Mouse (Mus musculus) forebrain, embryonic 10.5 days (tissue): ENCODE results near the gene Btg2. TPM values are rescaled to one million over a fixed set of nuclear protein-coding genes. Genes with fewer than 3 reads are reported as not detected.

Source experiments
- DNase-seq: peaks from one replicate; pipeline ENCODE4 v3.0.0-alpha.2; 2017; ENCODE audit warnings: low spot score; ENCODE audit errors: extremely low spot score
- H3K27ac ChIP-seq: fragments of 300-500 bp; sonication (generic); 2 replicates; pipeline ENCODE4 v1.5.1; 2016; ENCODE audit warnings: mild to moderate bottlenecking
- H3K27me3 ChIP-seq: fragments of 300-500 bp; sonication (generic); 2 replicates; pipeline ENCODE4 v1.6.1; 2016; ENCODE audit warnings: mild to moderate bottlenecking; ENCODE audit not compliant: poor library complexity, severe bottlenecking
- H3K36me3 ChIP-seq: fragments of 300-500 bp; sonication (generic); replicated peaks from 2 replicates; pipeline ENCODE4 v1.6.1; 2016; ENCODE audit warnings: mild to moderate bottlenecking, moderate library complexity
- H3K4me1 ChIP-seq: fragments of 300-500 bp; sonication (generic); 2 replicates; pipeline ENCODE4 v1.6.1; 2016
- H3K4me3 ChIP-seq: fragments of 300-500 bp; sonication (generic); 2 replicates; pipeline ENCODE4 v1.5.1; 2016; ENCODE audit warnings: mild to moderate bottlenecking, moderate library complexity
- H3K9me3 ChIP-seq: fragments of 300-500 bp; sonication (generic); 2 replicates; pipeline ENCODE4 v1.6.1; 2016; ENCODE audit warnings: mild to moderate bottlenecking, moderate library complexity
- WGBS: fragments of 180-500 bp; shearing (Covaris S2); methylation state at CpG from one replicate; pipeline ENCODE4 v1.1.7; 2016; 5-methylcytosine and 5-hydroxymethylcytosine counted together
- polyA plus RNA-seq: library from polyadenylated mRNA; unstranded; fragments of >200 nt; fragmentation: Nextera tagmentation; extraction: Ambion mirVana; gene quantifications from 2 replicates; pipeline ENCODE4 v1.2.1, GENCODE M21; 2016

The Btg2 gene
- polyA plus RNA-seq, 1 experiment from 2014 or later: 68.6 TPM

DNA sequence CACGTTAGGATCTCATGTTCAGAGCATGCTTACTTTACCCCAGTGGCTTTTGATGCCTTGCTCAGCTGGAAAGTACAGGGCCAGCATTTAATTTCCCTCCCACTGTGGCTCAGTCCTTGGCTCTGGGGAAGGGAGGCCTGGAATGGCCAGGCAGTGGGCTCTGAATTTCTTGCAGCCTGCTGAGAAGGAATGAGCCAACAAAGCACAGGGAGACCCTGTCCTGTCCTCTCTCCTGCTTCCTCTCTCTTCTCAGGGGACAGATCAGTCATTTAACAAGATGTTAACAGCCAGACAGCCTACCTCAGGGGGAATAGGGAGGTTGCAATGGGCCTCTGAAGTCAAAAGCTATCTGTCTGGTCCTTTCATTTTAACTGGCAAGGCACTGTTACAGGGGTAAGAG lies 36.6 kb downstream of the Btg2 start:
- no peak overlapping the region for H3K4me3 ChIP-seq
- peaks cover 14% of the 10 kb centered on the region for H3K27me3 ChIP-seq
- H3K27ac ChIP-seq: no peak overlapping the region
- peaks cover 34% of the 10 kb centered on the region for H3K4me1 ChIP-seq
- no peaks in the 10 kb centered on the region for H3K9me3 ChIP-seq
- H3K36me3 ChIP-seq: no peaks in the 10 kb centered on the region
- DNase-seq: no peak
- WGBS: 10% methylated on average over 1 of the region's 1 CpGs

DNA sequence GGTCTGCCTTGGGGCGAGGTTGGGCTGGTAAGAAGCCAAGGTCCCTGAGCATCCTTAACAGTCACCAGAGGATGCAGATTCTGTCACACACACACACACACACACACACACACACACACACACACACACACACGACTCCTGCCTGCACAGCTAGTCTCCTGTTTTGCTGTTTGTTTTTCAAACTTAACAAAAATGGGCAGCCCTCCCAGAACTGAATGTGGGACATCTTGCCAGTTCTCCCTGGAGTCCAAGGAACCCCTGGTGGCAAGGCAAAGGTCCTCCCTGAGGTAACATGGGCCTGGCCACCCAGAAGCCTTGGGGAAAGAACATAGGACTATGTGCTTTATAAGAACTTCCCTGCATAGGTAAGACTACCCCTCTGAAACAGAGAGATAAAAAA lies 37.0 kb downstream of the Btg2 start:
- Histone ChIP-seq H3K27ac (no peak overlapping the region), H3K4me1 (peaks cover 38% of the 10 kb centered on the region), H3K9me3 (no peaks in the 10 kb centered on the region), H3K27me3 (peaks cover 10% of the 10 kb centered on the region), H3K4me3 (no peak overlapping the region), H3K36me3 (no peaks in the 10 kb centered on the region)
- WGBS: 69% methylated on average over 2 of the region's 2 CpGs
- no peak for DNase-seq

DNA sequence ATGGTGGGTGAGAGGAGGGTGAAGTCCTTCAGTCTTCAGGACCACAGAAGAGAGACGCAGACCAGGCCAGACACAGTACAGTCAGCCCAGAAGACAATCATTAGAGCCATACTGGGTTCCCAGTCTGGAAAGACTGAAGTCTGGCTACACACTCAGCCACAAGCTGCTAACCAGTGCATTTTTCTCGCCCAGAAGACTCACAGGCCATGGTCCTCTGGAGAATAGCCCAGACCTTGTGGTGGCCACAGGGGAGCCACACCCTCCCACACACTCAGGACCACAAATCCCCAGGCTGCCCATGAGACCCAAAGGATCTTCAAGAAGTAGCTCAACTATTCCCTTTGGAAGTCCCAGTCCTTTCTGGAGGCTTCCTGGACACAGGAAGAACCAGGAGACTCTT lies 39.6 kb downstream of the Btg2 start:
- H3K4me3 ChIP-seq: no peak overlapping the region

DNA sequence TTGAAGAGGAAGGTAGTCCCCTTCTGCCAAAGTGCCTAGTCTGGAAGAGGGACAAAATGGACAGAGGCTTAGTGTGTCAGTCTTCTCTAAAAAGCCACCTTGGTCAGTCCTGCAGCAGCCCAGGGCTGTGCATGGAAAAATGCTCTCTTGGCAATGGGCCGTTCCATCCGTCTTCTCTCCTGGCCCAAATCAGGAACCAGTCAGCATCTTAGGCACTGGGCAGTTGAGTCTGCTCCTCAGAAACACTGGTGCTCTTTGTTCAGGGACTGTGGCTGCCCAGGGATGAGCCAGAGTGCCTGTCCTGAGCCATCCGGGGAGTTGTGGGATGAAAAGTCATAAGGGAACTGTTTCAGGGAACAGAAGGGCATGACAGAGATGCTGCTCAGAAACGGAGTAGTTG lies 40.6 kb downstream of the Btg2 start:
- Histone ChIP-seq H3K9me3 (no peaks in the 10 kb centered on the region), H3K36me3 (no peaks in the 10 kb centered on the region), H3K4me3 (no peak overlapping the region), H3K4me1 (peaks cover 21% of the 10 kb centered on the region), H3K27me3 (peaks cover 3% of the 10 kb centered on the region; the same call in 1 of the 2 replicates), H3K27ac (no peak overlapping the region)
- WGBS: 79% methylated on average over 4 of the region's 4 CpGs
- no peak for DNase-seq

More for the DNA sequence above, 39.6 kb downstream of the Btg2 start:
- Histone ChIP-seq H3K36me3 (no peaks in the 10 kb centered on the region), H3K4me1 (peaks cover 25% of the 10 kb centered on the region), H3K27me3 (peaks cover 3% of the 10 kb centered on the region), H3K27ac (no peak overlapping the region), H3K9me3 (no peaks in the 10 kb centered on the region)
- no peak for DNase-seq
- 85% methylated on average over 2 of the region's 2 CpGs for WGBS

DNA sequence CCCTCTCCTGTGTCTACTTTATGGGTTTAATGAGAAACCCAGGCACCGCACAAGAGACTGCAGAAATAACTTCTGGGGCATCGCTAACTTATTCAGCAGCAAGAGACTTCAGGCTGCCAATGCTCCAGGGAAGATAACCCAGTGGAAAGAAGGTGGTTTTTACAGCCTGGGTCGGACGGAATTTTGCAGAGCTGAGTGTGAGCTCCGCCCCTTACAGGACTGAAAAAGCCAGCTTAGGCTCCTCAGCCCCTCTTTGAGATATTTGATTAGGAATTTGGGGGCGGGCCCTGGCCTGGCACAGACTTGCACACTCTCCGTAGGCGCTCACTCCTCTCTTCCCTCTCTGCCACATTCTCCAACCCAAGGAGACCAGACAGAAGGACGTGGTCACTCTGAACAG lies 41.7 kb downstream of the Btg2 start, which contains the start of gene Fmod:
Gene Fmod (plus strand): TSS at position 83 of the 400 bp plus-strand sequence.
- peaks cover 10% of the 10 kb centered on the region for H3K4me1 ChIP-seq
- peaks cover 3% of the 10 kb centered on the region; the same call in 1 of the 2 replicates for H3K27me3 ChIP-seq
- no peaks in the 10 kb centered on the region for H3K36me3 ChIP-seq
- no peak within 1 kb of the TSS for H3K27ac ChIP-seq
- no peaks in the 10 kb centered on the region for H3K9me3 ChIP-seq
- 59% methylated on average over 9 of the region's 9 CpGs for WGBS
- H3K4me3 ChIP-seq: no peak within 1 kb of the TSS
- no peak for DNase-seq

DNA sequence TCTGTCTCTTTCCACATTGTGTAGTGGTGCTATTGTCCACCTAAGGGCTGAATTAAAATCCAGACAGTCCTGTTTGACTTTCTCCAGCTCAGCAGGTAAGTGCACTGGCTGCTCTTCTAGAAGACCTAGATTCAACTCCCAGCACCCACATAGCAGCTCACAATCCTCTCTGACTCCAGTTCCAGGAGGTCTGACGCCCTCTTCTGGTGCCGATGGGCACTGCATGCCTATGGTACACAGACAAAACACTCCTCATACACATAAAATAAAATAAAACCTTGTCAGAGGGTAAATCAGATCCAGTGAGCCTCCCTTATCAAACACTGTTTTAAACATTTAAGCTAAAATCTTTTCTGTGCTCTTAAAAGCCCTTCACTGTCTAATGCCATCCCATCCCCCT lies 42.4 kb downstream of the Btg2 start:
- Histone ChIP-seq H3K4me3 (no peak overlapping the region), H3K27ac (no peak overlapping the region), H3K36me3 (no peaks in the 10 kb centered on the region), H3K27me3 (peaks cover 3% of the 10 kb centered on the region; the same call in 1 of the 2 replicates), H3K9me3 (no peaks in the 10 kb centered on the region), H3K4me1 (peaks cover 9% of the 10 kb centered on the region)
- WGBS: 64% methylated on average over 2 of the region's 2 CpGs
- no peak for DNase-seq

DNA sequence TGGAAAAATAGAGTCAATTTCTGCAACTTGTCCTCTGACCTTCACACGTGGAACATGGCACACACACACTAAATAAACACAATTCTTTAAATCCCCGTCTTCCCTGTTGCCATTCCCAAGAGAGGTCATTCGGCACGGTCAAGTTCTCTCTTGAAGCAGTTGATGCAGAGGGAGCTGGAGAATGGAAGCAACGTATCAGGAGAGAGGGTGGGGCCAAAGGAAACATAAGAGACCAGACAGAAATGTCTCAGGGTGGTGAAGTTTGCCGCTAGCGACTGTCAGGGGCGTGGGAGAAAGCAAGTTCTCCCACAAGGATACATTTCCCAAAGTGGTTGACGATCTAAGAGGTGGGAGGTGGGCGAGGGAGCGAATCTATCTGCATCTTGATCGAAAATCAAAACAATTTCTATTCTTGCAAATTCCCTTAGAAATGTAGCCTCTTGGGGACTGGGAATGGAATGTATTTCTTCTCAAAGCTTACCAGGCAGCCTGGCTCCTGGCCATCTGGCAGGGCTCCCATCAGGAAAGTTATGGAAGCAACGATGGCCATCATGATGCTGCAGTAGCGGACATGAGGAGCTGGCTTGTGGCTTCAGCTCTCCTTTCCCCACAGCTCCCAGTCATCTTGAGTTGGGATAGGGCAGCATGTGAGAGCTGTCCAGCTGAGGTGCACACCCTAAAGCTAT lies 50.6 kb downstream of the Btg2 start:
- H3K4me3 ChIP-seq: no peak overlapping the region
- no peaks in the 10 kb centered on the region for H3K27me3 ChIP-seq
- no peak overlapping the region for H3K27ac ChIP-seq
- H3K9me3 ChIP-seq: no peaks in the 10 kb centered on the region
- H3K36me3 ChIP-seq: no peaks in the 10 kb centered on the region
- no peak for DNase-seq
- no peaks in the 10 kb centered on the region for H3K4me1 ChIP-seq
- WGBS: 89% methylated on average over 14 of the region's 14 CpGs

DNA sequence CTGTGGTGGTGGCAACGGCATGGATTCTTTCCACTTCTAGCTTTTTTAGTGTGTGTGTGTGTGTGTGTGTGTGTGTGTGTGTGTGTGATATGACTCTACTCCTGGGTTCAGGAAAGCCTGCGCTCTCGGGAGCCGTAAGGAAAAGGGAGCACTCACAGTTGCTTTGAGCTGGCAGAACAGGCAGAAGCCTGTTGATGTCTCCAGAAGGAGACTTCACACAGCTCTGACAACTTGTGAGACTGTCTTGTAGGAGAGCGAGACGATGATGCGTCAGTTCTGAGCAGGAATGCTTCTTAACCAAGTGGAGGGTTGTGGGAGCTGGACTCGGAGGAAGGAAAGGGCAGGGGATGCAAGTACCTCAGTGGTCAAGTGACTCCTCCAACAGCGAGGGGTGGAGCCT lies 52.2 kb downstream of the Btg2 start:
- no peak overlapping the region for H3K27ac ChIP-seq
- no peaks in the 10 kb centered on the region for H3K36me3 ChIP-seq
- 90% methylated on average over 9 of the region's 9 CpGs for WGBS
- no peak overlapping the region for H3K4me3 ChIP-seq
- no peaks in the 10 kb centered on the region for H3K9me3 ChIP-seq
- no peak for DNase-seq
- no peaks in the 10 kb centered on the region for H3K27me3 ChIP-seq
- no peaks in the 10 kb centered on the region for H3K4me1 ChIP-seq

DNA sequence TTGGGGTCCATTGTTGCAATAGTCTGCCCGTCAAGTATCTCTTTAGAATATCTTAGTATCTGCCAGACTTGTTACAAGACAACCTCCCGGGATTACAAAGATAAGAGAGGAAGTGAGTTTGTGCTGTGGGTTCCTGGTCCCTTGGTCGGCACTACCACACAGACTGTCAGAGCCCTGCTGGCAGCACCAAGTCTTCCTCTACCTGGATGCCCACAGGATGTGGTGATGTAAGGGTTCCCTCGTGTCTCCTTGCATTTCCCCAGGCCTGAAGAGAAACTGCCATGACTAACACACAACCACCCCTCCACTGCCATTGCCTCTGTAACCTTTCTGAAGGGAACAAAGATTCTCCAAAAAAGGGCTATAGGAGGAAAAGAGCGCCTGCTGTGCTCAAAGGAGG lies 52.9 kb downstream of the Btg2 start:
- no peaks in the 10 kb centered on the region for H3K36me3 ChIP-seq
- H3K27me3 ChIP-seq: no peaks in the 10 kb centered on the region
- DNase-seq: no peak
- H3K27ac ChIP-seq: no peak overlapping the region
- no peaks in the 10 kb centered on the region for H3K4me1 ChIP-seq
- H3K4me3 ChIP-seq: no peak overlapping the region
- 79% methylated on average over 5 of the region's 5 CpGs for WGBS
- no peaks in the 10 kb centered on the region for H3K9me3 ChIP-seq

Other genes starting within 250 kb of the Btg2 start
- 1.2 and 2.3 TPM in 2 replicates for gene Optc, start 171.1 kb downstream of the Btg2 start, polyA plus RNA-seq
- 0.36 and 0.90 TPM in 2 replicates for gene Prelp, start 157.7 kb downstream of the Btg2 start, polyA plus RNA-seq
- 1.3 TPM in 2 replicates for gene Fmod, start 41.9 kb downstream of the Btg2 start, polyA plus RNA-seq
- gene Chit1, start 32.1 kb upstream of the Btg2 start, polyA plus RNA-seq: not detected in 2 replicates
- not detected in 2 replicates for gene Chil1, start 103.1 kb upstream of the Btg2 start, polyA plus RNA-seq
- gene Mybph, start 114.3 kb upstream of the Btg2 start, polyA plus RNA-seq: 0.46 and 0.65 TPM in 2 replicates
- gene Adora1, start 156.3 kb upstream of the Btg2 start, polyA plus RNA-seq: 0.14 and 0.36 TPM in 2 replicates
- gene Myog, start 210.9 kb upstream of the Btg2 start, polyA plus RNA-seq: not detected in 2 replicates